Mouse (Mus musculus) small intestine, adult 2 months (tissue): ENCODE results near the gene Mns1. TPM values are rescaled to one million over a fixed set of nuclear protein-coding genes. Genes with fewer than 3 reads are reported as not detected.

Experiments
- H3K27ac ChIP-seq: fragments of 200-500 bp; 2 replicates; pipeline ENCODE4 v1.5.1; 2012; ENCODE audit warnings: low read depth, low read length, control low read depth, inconsistent platforms; ENCODE audit not compliant: insufficient read depth
- H3K27me3 ChIP-seq: fragments of 200-500 bp; 2 replicates; pipeline ENCODE4 v1.6.1; 2012; ENCODE audit warnings: mild to moderate bottlenecking, moderate library complexity, low read length, inconsistent platforms; ENCODE audit not compliant: control insufficient read depth, insufficient read depth
- H3K36me3 ChIP-seq: fragments of 200-500 bp; 2 replicates; pipeline ENCODE4 v1.6.1; 2012; ENCODE audit warnings: mild to moderate bottlenecking, low read length, control low read depth, inconsistent platforms; ENCODE audit not compliant: control insufficient read depth, insufficient read depth
- H3K4me1 ChIP-seq: fragments of 200-500 bp; 2 replicates; pipeline ENCODE4 v1.6.1; 2012; ENCODE audit warnings: low read length, inconsistent platforms, mixed read lengths; ENCODE audit not compliant: control insufficient read depth, insufficient read depth, insufficient read length
- H3K4me3 ChIP-seq: fragments of 200-500 bp; 2 replicates; pipeline ENCODE4 v1.5.1; 2012; ENCODE audit warnings: low read depth, mild to moderate bottlenecking, control low read depth, inconsistent platforms, low read length, moderate library complexity
- CTCF ChIP-seq: fragments of 200-500 bp; IDR thresholded peaks from 2 replicates; pipeline ENCODE4 v1.5.1; 2012; ENCODE audit warnings: low read depth, mild to moderate bottlenecking, control low read depth, inconsistent platforms, low read length, moderate library complexity, mixed read lengths; ENCODE audit not compliant: insufficient replicate concordance, insufficient read length; ENCODE audit errors: extremely low read depth
- POLR2A ChIP-seq: fragments of 200-500 bp; IDR thresholded peaks from 2 replicates; pipeline ENCODE4 v1.6.1; 2012; ENCODE audit warnings: low read depth, mild to moderate bottlenecking, control low read depth, inconsistent platforms, low read length, moderate library complexity
- WGBS: fragments of 180-500 bp; shearing (Covaris S2); methylation state at CpG from one replicate; pipeline ENCODE4 v1.1.7; 2018; 5-methylcytosine and 5-hydroxymethylcytosine counted together
- polyA plus RNA-seq: library from polyadenylated mRNA; depleted of rRNA; stranded (reverse); fragments of >200 nt; gene quantifications from 2 replicates; pipeline ENCODE4 v1.2.3, GENCODE M21; 2012

The Mns1 gene
- polyA plus RNA-seq, 1 experiment, result 0.19 TPM

- WGBS, result 51% methylated on average over 15 of the region's 15 CpGs
- Histone ChIP-seq H3K27me3 (no peaks in the 10 kb centered on the region), H3K36me3 (no peaks in the 10 kb centered on the region), H3K4me1 (no peaks in the 10 kb centered on the region; the same call in 1 of the 2 replicates), H3K4me3 (no peak overlapping the region), H3K27ac (no peak overlapping the region)
- no peak for TF ChIP-seq POLR2A
- TF ChIP-seq CTCF, result no peak
Observed at GRCm38 (mm10) chr9:72409381-72410225, 28.2 kb upstream of the Mns1 start.

GRCm38 (mm10) chr9:72411746-72412145 lies 26.1 kb upstream of the Mns1 start:
- Histone ChIP-seq H3K4me3 (no peak overlapping the region), H3K27ac (no peak overlapping the region), H3K27me3 (no peaks in the 10 kb centered on the region), H3K36me3 (no peaks in the 10 kb centered on the region), H3K4me1 (no peaks in the 10 kb centered on the region; the same call in 1 of the 2 replicates)
- no peak for TF ChIP-seq POLR2A
- TF ChIP-seq CTCF, result no peak
- 92% methylated on average over 2 of the region's 2 CpGs for WGBS

- 87% methylated on average over 3 of the region's 3 CpGs for WGBS
- Histone ChIP-seq H3K27me3 (no peaks in the 10 kb centered on the region), H3K36me3 (no peaks in the 10 kb centered on the region), H3K4me1 (no peaks in the 10 kb centered on the region; the same call in 1 of the 2 replicates), H3K4me3 (no peak overlapping the region), H3K27ac (no peak overlapping the region)
- TF ChIP-seq CTCF, result no peak
Observed at GRCm38 (mm10) chr9:72418443-72418842, 19.4 kb upstream of the Mns1 start.

DNA sequence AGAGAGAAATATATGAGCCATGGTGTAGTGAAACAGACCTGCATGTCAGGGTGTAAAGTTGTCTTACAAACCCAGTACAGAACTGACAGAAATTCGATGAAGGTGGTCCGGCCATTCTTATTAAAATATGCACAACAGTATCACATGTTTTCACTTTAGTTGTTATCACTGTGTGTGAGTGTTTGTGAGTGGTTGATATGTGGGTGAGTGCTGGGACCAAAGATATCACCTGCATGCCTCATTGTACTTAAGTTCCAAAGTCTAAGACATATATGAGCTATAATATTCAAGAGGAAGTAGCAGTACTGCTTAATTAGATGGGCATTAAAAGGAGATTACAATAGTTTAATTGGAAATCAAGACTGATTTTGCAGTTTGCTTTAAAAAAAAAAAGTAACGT lies 17.3 kb upstream of the Mns1 start:
- no peak overlapping the region for H3K4me3 ChIP-seq
- H3K27me3 ChIP-seq, result no peaks in the 10 kb centered on the region
- H3K27ac ChIP-seq, result no peak overlapping the region
- no peaks in the 10 kb centered on the region; the same call in 1 of the 2 replicates for H3K4me1 ChIP-seq
- WGBS, result 40% methylated on average over 3 of the region's 3 CpGs
- TF ChIP-seq CTCF, result no peak
- TF ChIP-seq POLR2A, result no peak
- H3K36me3 ChIP-seq, result no peaks in the 10 kb centered on the region

DNA sequence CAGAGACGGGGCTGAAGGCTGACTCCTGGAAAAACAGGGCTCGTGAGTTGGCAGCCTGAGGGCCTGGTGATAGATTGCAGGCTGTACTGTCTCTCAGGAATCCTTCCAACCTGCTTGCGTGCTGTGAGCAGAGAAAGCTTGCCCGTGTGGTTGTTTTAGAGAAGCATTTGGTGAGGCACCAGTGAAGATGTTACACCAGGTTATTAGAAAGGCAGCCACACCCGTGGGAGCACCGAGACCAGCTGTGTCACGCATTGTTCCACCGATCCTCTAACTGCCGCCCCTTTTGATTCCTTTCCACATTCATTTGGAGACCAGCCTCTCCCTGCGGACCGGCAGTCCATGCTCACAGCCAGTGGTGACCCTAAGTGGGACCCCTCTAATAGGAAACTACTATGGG lies 15.5 kb upstream of the Mns1 start:
- WGBS, result 72% methylated on average over 11 of the region's 11 CpGs
- no peak overlapping the region for H3K4me3 ChIP-seq
- H3K27me3 ChIP-seq, result no peaks in the 10 kb centered on the region
- no peak for TF ChIP-seq CTCF
- no peak for TF ChIP-seq POLR2A
- no peaks in the 10 kb centered on the region for H3K36me3 ChIP-seq
- H3K4me1 ChIP-seq, result no peaks in the 10 kb centered on the region; the same call in 1 of the 2 replicates
- H3K27ac ChIP-seq, result no peak overlapping the region

DNA sequence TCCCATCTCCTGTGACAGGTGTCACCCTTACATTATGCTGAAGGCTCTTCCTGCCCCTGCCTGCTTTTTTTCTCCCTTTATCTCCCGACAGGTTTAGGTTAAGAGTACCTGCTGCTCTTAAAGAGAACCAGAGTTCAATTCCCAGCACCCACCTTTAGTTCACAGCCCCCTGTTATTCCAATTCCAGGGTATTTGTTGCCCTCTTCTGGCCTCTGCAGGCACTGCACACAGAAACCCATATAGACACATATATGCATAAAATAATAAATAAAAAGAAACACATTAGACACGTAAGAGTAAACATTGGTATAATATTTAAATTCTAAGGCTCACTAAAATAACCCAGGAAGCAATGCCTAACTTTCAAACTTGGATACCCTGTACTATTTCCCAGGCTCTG lies 15.1 kb upstream of the Mns1 start:
- 92% methylated on average over 2 of the region's 2 CpGs for WGBS
- Histone ChIP-seq H3K27ac (no peak overlapping the region), H3K4me1 (no peaks in the 10 kb centered on the region; the same call in 1 of the 2 replicates), H3K4me3 (no peak overlapping the region), H3K36me3 (no peaks in the 10 kb centered on the region), H3K27me3 (no peaks in the 10 kb centered on the region)
- no peak for TF ChIP-seq POLR2A
- no peak for TF ChIP-seq CTCF

GRCm38 (mm10) chr9:72425300-72425850 lies 12.4 kb upstream of the Mns1 start:
- no peak overlapping the region for H3K27ac ChIP-seq
- WGBS, result 67% methylated on average over 11 of the region's 11 CpGs
- H3K36me3 ChIP-seq, result no peaks in the 10 kb centered on the region
- H3K4me3 ChIP-seq, result no peak overlapping the region
- H3K4me1 ChIP-seq, result no peaks in the 10 kb centered on the region; the same call in 1 of the 2 replicates
- TF ChIP-seq CTCF (no peak), POLR2A (no peak)
- no peaks in the 10 kb centered on the region for H3K27me3 ChIP-seq

DNA sequence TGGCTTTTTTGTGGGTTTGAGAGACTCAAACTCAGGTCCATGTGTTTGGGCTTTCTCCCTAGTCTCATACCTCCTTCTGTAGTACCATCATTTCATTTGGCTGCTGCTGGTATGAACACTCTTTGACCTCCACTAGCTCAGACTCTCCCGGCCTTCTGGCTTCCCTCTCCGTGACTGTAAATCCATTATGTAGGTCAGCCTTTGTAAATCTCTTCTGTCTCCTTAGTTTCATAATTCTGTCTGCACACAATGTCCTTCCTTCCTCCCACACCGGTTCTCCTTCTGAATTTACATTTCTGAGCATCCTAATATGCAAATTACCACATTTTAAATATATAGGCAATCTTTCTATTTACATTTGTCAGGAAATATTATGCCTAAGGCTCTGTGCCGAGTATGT lies 9.9 kb upstream of the Mns1 start:
- WGBS, result 66% methylated on average over 4 of the region's 4 CpGs

More for the DNA sequence above, 9.9 kb upstream of the Mns1 start:
- H3K4me1 ChIP-seq, result no peaks in the 10 kb centered on the region
- TF ChIP-seq CTCF (no peak), POLR2A (no peak)
- H3K27me3 ChIP-seq, result no peaks in the 10 kb centered on the region
- no peak overlapping the region for H3K27ac ChIP-seq
- H3K36me3 ChIP-seq, result no peaks in the 10 kb centered on the region
- H3K4me3 ChIP-seq, result no peak overlapping the region
